ENCODE assay signal across 1 mouse cellular context in the genomic region with DNA sequence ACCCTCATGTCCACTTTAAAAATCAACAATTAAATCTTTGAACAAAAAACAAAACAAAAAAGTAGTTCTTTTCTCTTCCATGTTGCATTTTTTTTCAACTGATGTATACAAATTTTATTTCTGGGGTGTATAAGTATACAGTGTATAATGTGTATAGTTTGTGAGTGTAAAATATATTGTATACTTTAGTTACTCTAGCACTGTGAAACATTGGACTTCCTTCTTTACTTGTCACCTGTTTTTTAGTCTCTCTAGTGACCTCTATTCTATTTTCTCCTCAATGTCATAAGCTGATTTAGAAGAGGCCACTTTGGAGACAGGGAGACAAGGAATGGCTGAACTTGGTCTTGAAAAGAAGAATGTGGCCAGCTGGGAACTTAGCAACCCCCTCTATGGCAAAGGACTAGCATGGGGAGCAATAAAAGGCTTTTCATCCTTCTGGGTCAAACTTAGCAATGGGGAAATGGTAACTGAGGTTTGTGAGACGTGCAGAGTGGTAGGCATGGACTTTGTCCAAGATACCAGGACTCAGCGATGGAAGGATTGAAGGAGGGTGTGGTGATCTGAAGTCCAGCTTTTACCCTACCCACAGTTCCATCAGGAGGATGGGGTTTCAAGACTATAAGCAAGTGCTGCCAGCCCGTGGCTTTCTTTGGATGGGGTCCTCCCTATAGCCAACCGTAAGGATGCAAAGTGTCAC.
TF ChIP-seq lines count a peak whose summit lies in the region.

No protein-coding gene starts in this region.

TF ChIP-seq in myocyte, 11 proteins besides CTCF, POLR2A, EP300 and RAD21 (continued from another document):
- TF ChIP-seq MYOG (IDR thresholded peaks at IDR 0.05; ENCODE audit: control insufficient read depth in 1 of 3, insufficient read depth in 1 of 3, insufficient read length in 2 of 3, low read depth in 2 of 3) (no peak), REST (IDR thresholded peaks at IDR 0.05; ENCODE audit: insufficient read depth, insufficient read length) (no peak), CEBPB (IDR thresholded peaks at IDR 0.05; ENCODE audit: insufficient read depth, poor library complexity, severe bottlenecking) (no peak), MYOD1 (IDR thresholded peaks at IDR 0.05; ENCODE audit: control insufficient read depth in 1 of 3, insufficient read length in 2 of 3, low read depth in 2 of 3) (no peak), MAX (IDR thresholded peaks at IDR 0.05; ENCODE audit: low read depth) (no peak), TCF3 (IDR thresholded peaks at IDR 0.05; ENCODE audit: insufficient read length, low read depth) (no peak), TCF12 (IDR thresholded peaks at IDR 0.05; ENCODE audit: insufficient read depth, poor library complexity, severe bottlenecking) (no peak)
